ENCODE assay signal across 8 mouse cellular contexts in the genomic region with DNA sequence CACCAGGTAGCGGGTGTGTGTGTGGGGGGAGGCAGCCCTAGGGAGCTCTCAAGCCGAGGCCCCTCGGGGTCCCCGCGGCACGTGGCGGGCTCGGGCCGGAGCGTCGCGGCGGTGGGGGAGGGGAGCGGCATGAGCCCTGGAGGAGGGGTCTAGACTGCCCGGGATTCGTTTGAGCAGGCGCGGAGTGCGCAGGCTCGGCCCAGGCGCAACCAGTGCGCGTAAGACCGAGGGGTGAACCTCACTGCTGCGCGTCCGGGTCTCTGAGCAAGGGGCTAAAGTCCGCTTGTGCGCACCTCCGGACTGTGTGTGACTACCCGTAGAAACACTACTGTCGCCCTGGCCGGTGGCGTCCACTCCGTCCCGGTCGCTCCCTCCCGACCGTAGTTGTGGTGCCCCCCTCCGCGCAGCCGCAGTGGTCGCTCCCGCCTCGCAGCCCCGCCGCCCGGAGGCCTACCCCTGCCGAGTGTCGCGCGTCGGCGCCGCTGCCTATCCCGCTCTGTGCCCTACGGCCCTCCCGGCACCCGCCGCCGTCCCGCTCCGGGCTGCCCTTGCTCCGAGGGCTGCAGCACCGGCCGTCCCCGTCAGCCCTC. TPM values are rescaled to one million over a fixed set of nuclear protein-coding genes. Genes with fewer than 3 reads are reported as not detected.
DNase-seq lines count a peak whose midpoint lies in the region; ATAC-seq and TF ChIP-seq lines count a peak whose summit lies in the region.

Gene Hdac2 (plus strand): TSS at position 459 of the 590 bp plus-strand sequence.

- no peak within 1 kb of the TSS for H3K27ac ChIP-seq in ES-Bruce4 (ENCODE audit: insufficient read depth, low read length)
- peak within 1 kb of the TSS; percentile 99 for H3K27ac ChIP-seq in forebrain, embryonic 14.5 days (ENCODE audit: low read depth, low read length)
- H3K27ac ChIP-seq in neural tube, embryonic 15.5 days (replicated peaks) = peak within 1 kb of the TSS; percentile 99

- TF ChIP-seq EP300 in ES-Bruce4 (IDR thresholded peaks at IDR 0.05; ENCODE audit: insufficient read depth, low read depth, low read length) = 0 out of 2 replicates have a peak, but pooled peaks have one; percentile 8

- under 1% methylated on average over 61 of the region's 67 CpGs for whole genome bisulfite sequencing in forebrain, embryonic 14.5 days
- WGBS in neural tube, embryonic 15.5 days = under 1% methylated on average over 65 of the region's 67 CpGs

- H3K9me3 ChIP-seq in ES-Bruce4 (replicated peaks; ENCODE audit: control insufficient read depth, insufficient read depth, low read length, poor library complexity, severe bottlenecking) = peaks cover 8% of the 10 kb centered on the region
- no peaks in the 10 kb centered on the region for H3K9me3 ChIP-seq in forebrain, embryonic 14.5 days (replicated peaks; ENCODE audit: control insufficient read depth, low read length)
- H3K9me3 ChIP-seq in neural tube, embryonic 15.5 days (replicated peaks) = no peaks in the 10 kb centered on the region

- ATAC-seq in cerebellum, adult (ENCODE audit: insufficient number of reproducible peaks, low FRiP score, low TSS enrichment) = peak; percentile 89
- ATAC-seq in forebrain, embryonic 14.5 days = peak; percentile 97
- ATAC-seq in neural tube, embryonic 15.5 days (ENCODE audit: low FRiP score) = peak; percentile 98

- peak; percentile 94 for DNase-seq in forebrain, embryonic 14.5 days (ENCODE audit: low spot score)
- peak; percentile 90 for DNase-seq in heart, postnatal 14 days
- peak; percentile 86 for DNase-seq in layer of hippocampus, adult 11-12 months (ENCODE audit: low spot score)
- DNase-seq in lung, adult 18-20 months = peak; percentile 84 to 87
- DNase-seq in testis, postnatal 14 days (ENCODE audit: low spot score) = peak; percentile 91

- H3K36me3 ChIP-seq in ES-Bruce4 (ENCODE audit: control insufficient read depth, insufficient read depth, low read length, poor library complexity, severe bottlenecking) = no peaks in the 10 kb centered on the region
- no peaks in the 10 kb centered on the region for H3K36me3 ChIP-seq in forebrain, embryonic 14.5 days (ENCODE audit: control insufficient read depth, insufficient read depth, low read length)
- no peaks in the 10 kb centered on the region for H3K36me3 ChIP-seq in neural tube, embryonic 15.5 days

- peak within 1 kb of the TSS; percentile 98 for H3K4me3 ChIP-seq in ES-Bruce4 (ENCODE audit: low read depth, low read length)
- peak within 1 kb of the TSS; percentile 96 for H3K4me3 ChIP-seq in forebrain, embryonic 14.5 days (ENCODE audit: low read depth, low read length)
- H3K4me3 ChIP-seq in neural tube, embryonic 15.5 days (replicated peaks) = peak within 1 kb of the TSS; percentile 96

- H3K9ac ChIP-seq in ES-Bruce4 (ENCODE audit: low read depth, poor library complexity, severe bottlenecking) = peak within 1 kb of the TSS; percentile 92
- peak within 1 kb of the TSS; percentile 98 for H3K9ac ChIP-seq in forebrain, embryonic 14.5 days (ENCODE audit: low read length)
- H3K9ac ChIP-seq in neural tube, embryonic 15.5 days (replicated peaks) = peak within 1 kb of the TSS; percentile 99

- H3K4me2 ChIP-seq in forebrain, embryonic 14.5 days (ENCODE audit: low read length) = peak within 1 kb of the TSS; percentile 52
- H3K4me2 ChIP-seq in neural tube, embryonic 15.5 days = peak within 1 kb of the TSS; percentile 85

- intact Hi-C loops in heart, postnatal 14 days (cut with DNase I) = no loop called here

- no peak for TF ChIP-seq POLR2A in ES-Bruce4 (IDR thresholded peaks at IDR 0.05; ENCODE audit: insufficient read depth, low read length)

- peaks cover 11% of the 10 kb centered on the region for H3K27me3 ChIP-seq in ES-Bruce4 (ENCODE audit: control insufficient read depth, insufficient read depth, low read length, poor library complexity, severe bottlenecking)
- H3K27me3 ChIP-seq in forebrain, embryonic 14.5 days (replicated peaks; ENCODE audit: control insufficient read depth, insufficient read depth, low read length) = no peaks in the 10 kb centered on the region
- H3K27me3 ChIP-seq in neural tube, embryonic 15.5 days (replicated peaks) = no peaks in the 10 kb centered on the region

- H3K4me1 ChIP-seq in ES-Bruce4 (ENCODE audit: control insufficient read depth, insufficient read depth, low read length) = no peaks in the 10 kb centered on the region
- H3K4me1 ChIP-seq in forebrain, embryonic 14.5 days (ENCODE audit: control insufficient read depth, insufficient read depth, low read length) = peaks cover 12% of the 10 kb centered on the region
- peaks cover 31% of the 10 kb centered on the region for H3K4me1 ChIP-seq in neural tube, embryonic 15.5 days

- TF ChIP-seq CTCF in ES-Bruce4 (IDR thresholded peaks at IDR 0.05; ENCODE audit: low read depth, low read length) = no peak

RNA-seq across cellular contexts. Expression of gene Hdac2, which starts in this region (rescaled TPM):
- 148 and 164 TPM in 2 replicates for polyA plus RNA-seq in ES-Bruce4 (2011; ENCODE audit: insufficient read depth, insufficient read length, low read depth, missing spikeins)
- polyA plus RNA-seq in forebrain, embryonic 14.5 days (2014; fragmentation: Nextera tagmentation; extraction: Ambion mirVana) = 472 and 499 TPM in 2 replicates
- 10 to 100 TPM; 59.9 to 65.8 TPM for total RNA-seq in heart, postnatal 14 days (2021)
- 303 and 317 TPM in 2 replicates for polyA plus RNA-seq in neural tube, embryonic 15.5 days (2015; fragmentation: Nextera tagmentation; extraction: Ambion mirVana)
